Mouse (Mus musculus): ENCODE data around the gene Pgam2. TPM values are rescaled to one million over a fixed set of nuclear protein-coding genes. Genes with fewer than 3 reads are reported as not detected.

Gene Pgam2
- polyA plus RNA-seq, 1 experiment from 2014 or later: 2.1 TPM

DNA sequence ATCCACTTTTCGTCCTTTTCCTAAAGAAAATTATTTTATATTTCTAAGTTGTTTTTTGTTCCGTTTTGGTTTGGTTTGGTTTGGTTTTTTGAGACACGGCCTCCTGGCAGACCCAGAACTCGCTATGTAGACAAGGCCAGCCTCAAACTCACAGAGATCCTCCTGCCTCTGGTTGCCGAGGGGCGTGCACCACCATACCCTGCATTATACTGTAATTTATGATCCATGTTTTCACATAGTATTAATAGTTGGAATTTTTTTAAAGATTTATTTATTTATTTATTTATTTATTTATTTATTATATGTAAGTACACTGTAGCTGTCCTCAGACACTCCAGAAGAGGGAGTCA, 40.9 kb downstream of the Pgam2 start:
- H3K36me3 ChIP-seq (ENCODE audit: control insufficient read depth, insufficient read depth, low read length): no peaks in the 10 kb centered on the region
- peak overlapping the region; percentile 75 for H3K4me3 ChIP-seq (ENCODE audit: low read depth, low read length)
- DNase-seq (ENCODE audit: low spot score) (no peak), ATAC-seq (peak; percentile 47)
- peak overlapping the region; percentile 65 for H3K4me2 ChIP-seq (ENCODE audit: low read length)
- no peaks in the 10 kb centered on the region for H3K9me3 ChIP-seq (replicated peaks; ENCODE audit: control insufficient read depth, low read length)
- peak overlapping the region; percentile 89 for H3K9ac ChIP-seq (ENCODE audit: low read length)
- H3K27ac ChIP-seq (ENCODE audit: low read depth, low read length): 0 out of 2 replicates have a peak overlapping the region, but pooled peaks have one; percentile 91
- no peaks in the 10 kb centered on the region for H3K27me3 ChIP-seq (replicated peaks; ENCODE audit: control insufficient read depth, insufficient read depth, low read length)
- peaks cover 4% of the 10 kb centered on the region; the same call in 1 of the 2 replicates for H3K4me1 ChIP-seq (ENCODE audit: control insufficient read depth, insufficient read depth, low read length)
- WGBS: 16% methylated on average over 6 of the region's 6 CpGs

DNA sequence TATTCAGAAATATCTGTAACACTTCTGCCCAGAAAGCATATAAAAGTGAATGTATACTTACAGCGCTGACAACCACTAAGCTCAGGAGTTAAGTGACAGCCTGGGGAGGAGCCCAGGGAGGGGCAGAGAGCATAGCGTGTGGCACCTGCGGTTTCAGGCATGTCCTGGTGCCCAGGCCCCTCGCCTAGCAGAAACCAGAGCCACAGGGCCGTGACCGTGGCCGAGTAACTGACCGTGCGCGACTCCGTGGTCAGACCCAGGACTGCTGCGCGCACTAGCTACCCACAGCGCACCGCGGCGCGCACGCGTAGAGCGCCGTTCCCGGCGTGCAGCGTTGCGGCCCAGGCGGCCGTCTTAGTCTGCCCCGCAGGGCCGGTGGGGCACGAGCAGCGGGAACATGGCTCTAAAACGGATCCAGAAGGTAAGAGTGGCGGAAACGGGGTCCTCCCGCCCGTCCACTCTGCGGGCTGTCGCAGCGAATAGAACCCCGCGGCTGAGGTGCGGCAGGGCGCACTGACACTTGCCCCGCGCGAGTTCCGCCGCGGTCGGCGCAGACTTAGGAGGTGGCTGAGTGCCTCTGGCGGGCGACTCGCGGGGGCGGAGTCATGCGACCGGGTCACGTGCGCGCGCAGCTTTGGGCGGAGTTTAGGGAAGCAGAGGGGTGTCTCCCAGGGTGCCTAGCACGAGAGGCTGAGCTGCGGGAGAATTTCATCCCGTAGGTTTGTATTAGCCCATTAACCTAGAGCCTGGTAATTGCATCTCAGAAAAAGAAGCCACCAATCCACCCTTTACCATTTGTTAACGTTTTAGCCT, 41.5 kb downstream of the Pgam2 start, which contains the start of gene Urgcp:
Gene Urgcp (minus strand): TSS at position 557 of the 813 bp plus-strand sequence.
- H3K4me3 ChIP-seq (ENCODE audit: low read depth, low read length): peak within 1 kb of the TSS; percentile 75
- peak within 1 kb of the TSS; percentile 89 for H3K9ac ChIP-seq (ENCODE audit: low read length)
- H3K4me2 ChIP-seq (ENCODE audit: low read length): peak within 1 kb of the TSS; percentile 65
- H3K27ac ChIP-seq (ENCODE audit: low read depth, low read length): peak within 1 kb of the TSS; percentile 91
- peak; percentile 95 for DNase-seq (ENCODE audit: low spot score)
- H3K27me3 ChIP-seq (replicated peaks; ENCODE audit: control insufficient read depth, insufficient read depth, low read length): no peaks in the 10 kb centered on the region
- peaks cover 4% of the 10 kb centered on the region; the same call in 1 of the 2 replicates for H3K4me1 ChIP-seq (ENCODE audit: control insufficient read depth, insufficient read depth, low read length)
- H3K36me3 ChIP-seq (ENCODE audit: control insufficient read depth, insufficient read depth, low read length): no peaks in the 10 kb centered on the region
- no peaks in the 10 kb centered on the region for H3K9me3 ChIP-seq (replicated peaks; ENCODE audit: control insufficient read depth, low read length)
- under 1% methylated on average over 67 of the region's 68 CpGs for WGBS
- ATAC-seq: peak; percentile 99

DNA sequence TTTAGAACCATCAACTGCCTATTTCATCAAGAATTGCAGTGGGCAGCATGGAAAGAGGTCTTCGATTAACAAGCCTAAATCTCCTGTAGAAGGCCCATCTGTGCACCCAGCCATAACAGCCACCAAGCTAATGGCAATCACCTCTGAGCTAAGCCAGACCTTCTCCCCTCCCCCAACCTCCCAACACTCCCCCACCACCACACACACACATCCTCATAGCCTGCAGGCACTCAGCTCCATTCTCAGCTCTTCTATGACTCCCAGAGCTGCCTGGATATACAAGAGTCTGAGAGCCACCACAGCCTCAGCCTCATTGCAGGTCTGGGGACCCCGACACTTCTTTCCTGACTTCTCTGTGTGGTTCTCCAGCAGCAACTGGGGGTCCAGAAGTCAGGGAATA, 49.8 kb downstream of the Pgam2 start:
- Histone ChIP-seq H3K4me1 (ENCODE audit: control insufficient read depth, insufficient read depth, low read length) (no peaks in the 10 kb centered on the region), H3K27ac (ENCODE audit: low read depth, low read length) (no peak overlapping the region), H3K4me3 (ENCODE audit: low read depth, low read length) (no peak overlapping the region), H3K27me3 (replicated peaks; ENCODE audit: control insufficient read depth, insufficient read depth, low read length) (no peaks in the 10 kb centered on the region), H3K9ac (ENCODE audit: low read length) (no peak overlapping the region), H3K36me3 (ENCODE audit: control insufficient read depth, insufficient read depth, low read length) (no peaks in the 10 kb centered on the region), H3K9me3 (replicated peaks; ENCODE audit: control insufficient read depth, low read length) (no peaks in the 10 kb centered on the region), H3K4me2 (ENCODE audit: low read length) (no peak overlapping the region)
- 86% methylated on average over 2 of the region's 2 CpGs for WGBS
- DNase-seq (ENCODE audit: low spot score) (no peak), ATAC-seq (no peak)

Other genes with a start within 250 kb of the Pgam2 start
- gene Ankrd36, start 234.0 kb downstream of the Pgam2 start, polyA plus RNA-seq (2014; fragmentation: Nextera tagmentation; extraction: Ambion mirVana): not detected in 2 replicates
- gene Mrps24, start 88.1 kb downstream of the Pgam2 start, polyA plus RNA-seq (2014; fragmentation: Nextera tagmentation; extraction: Ambion mirVana): 202 and 235 TPM in 2 replicates
- 16.0 and 20.9 TPM in 2 replicates for gene Urgcp, start 41.4 kb downstream of the Pgam2 start, polyA plus RNA-seq (2014; fragmentation: Nextera tagmentation; extraction: Ambion mirVana)
- 100 and 136 TPM in 2 replicates for gene Dbnl, start 15.2 kb downstream of the Pgam2 start, polyA plus RNA-seq (2014; fragmentation: Nextera tagmentation; extraction: Ambion mirVana)
- 3.9 and 5.3 TPM in 2 replicates for gene Polm, start 34.3 kb upstream of the Pgam2 start, polyA plus RNA-seq (2014; fragmentation: Nextera tagmentation; extraction: Ambion mirVana)
- 6.8 and 13.0 TPM in 2 replicates for gene Aebp1, start 58.2 kb upstream of the Pgam2 start, polyA plus RNA-seq (2014; fragmentation: Nextera tagmentation; extraction: Ambion mirVana)
- gene Pold2, start 74.6 kb upstream of the Pgam2 start, polyA plus RNA-seq (2014; fragmentation: Nextera tagmentation; extraction: Ambion mirVana): 65.0 and 73.0 TPM in 2 replicates
- not detected in 2 replicates for gene Myl7, start 95.0 kb upstream of the Pgam2 start, polyA plus RNA-seq (2014; fragmentation: Nextera tagmentation; extraction: Ambion mirVana)
- 6.5 and 7.3 TPM in 2 replicates for gene Gck, start 146.3 kb upstream of the Pgam2 start, polyA plus RNA-seq (2014; fragmentation: Nextera tagmentation; extraction: Ambion mirVana)
- gene Ykt6, start 152.0 kb upstream of the Pgam2 start, polyA plus RNA-seq (2014; fragmentation: Nextera tagmentation; extraction: Ambion mirVana): 46.3 and 47.5 TPM in 2 replicates

All from forebrain, embryonic 14.5 days (tissue).